Mouse (Mus musculus) liver, embryonic 16.5 days (tissue): ENCODE measurements around the gene Zp3r. TPM values are rescaled to one million over a fixed set of nuclear protein-coding genes. Genes with fewer than 3 reads are reported as not detected.

Experiments used
- ATAC-seq: fragments of 200-750 bp; cut with Nextera tagmentation; 2 replicates; pipeline ENCODE4 v1.8.0; 2017; ENCODE audit warnings: low read depth, mild to moderate bottlenecking, moderate number of reproducible peaks, moderate library complexity
- H3K27ac ChIP-seq: fragments of 300-500 bp; sonication (generic); 2 replicates; pipeline ENCODE4 v1.5.1; 2014; ENCODE audit warnings: mild to moderate bottlenecking, low read length
- H3K27me3 ChIP-seq: fragments of 300-500 bp; sonication (generic); 2 replicates; pipeline ENCODE4 v1.6.1; 2014; ENCODE audit warnings: low read depth, low read length, mixed read lengths; ENCODE audit not compliant: control insufficient read depth, insufficient read depth
- H3K36me3 ChIP-seq: fragments of 300-500 bp; sonication (generic); 2 replicates; pipeline ENCODE4 v1.6.1; 2014; ENCODE audit warnings: mild to moderate bottlenecking; ENCODE audit not compliant: control insufficient read depth, insufficient read depth
- H3K4me1 ChIP-seq: fragments of 300-500 bp; sonication (generic); 2 replicates; pipeline ENCODE4 v1.6.1; 2014; ENCODE audit warnings: low read depth, low read length, mixed read lengths; ENCODE audit not compliant: control insufficient read depth
- H3K4me2 ChIP-seq: fragments of 300-500 bp; sonication (generic); 2 replicates; pipeline ENCODE4 v1.6.1; 2014; ENCODE audit warnings: low read depth, low read length, mixed read lengths
- H3K4me3 ChIP-seq: fragments of 300-500 bp; sonication (generic); 2 replicates; pipeline ENCODE4 v1.5.1; 2014; ENCODE audit warnings: low read depth, mild to moderate bottlenecking, low read length
- H3K9ac ChIP-seq: fragments of 300-500 bp; sonication (generic); 2 replicates; pipeline ENCODE4 v1.6.1; 2014; ENCODE audit warnings: low read depth, low read length
- H3K9me3 ChIP-seq: fragments of 300-500 bp; sonication (generic); replicated peaks from 2 replicates; pipeline ENCODE4 v1.6.1; 2016; ENCODE audit warnings: low read length; ENCODE audit not compliant: control insufficient read depth
- WGBS: fragments of 180-500 bp; shearing (Covaris S2); extraction: QIAGEN DNeasy Blood & Tissue Kit; methylation state at CpG from one replicate; pipeline ENCODE4 v1.1.7; 2014; ENCODE audit not compliant: insufficient replicate concordance; 5-methylcytosine and 5-hydroxymethylcytosine counted together
- polyA plus RNA-seq: library from polyadenylated mRNA; unstranded; fragments of >200 nt; fragmentation: Nextera tagmentation; extraction: Ambion mirVana; gene quantifications from 2 replicates; pipeline ENCODE4 v1.2.1, GENCODE M21; 2015

The Zp3r gene
- polyA plus RNA-seq, 1 experiment from 2014 or later = not detected

DNA sequence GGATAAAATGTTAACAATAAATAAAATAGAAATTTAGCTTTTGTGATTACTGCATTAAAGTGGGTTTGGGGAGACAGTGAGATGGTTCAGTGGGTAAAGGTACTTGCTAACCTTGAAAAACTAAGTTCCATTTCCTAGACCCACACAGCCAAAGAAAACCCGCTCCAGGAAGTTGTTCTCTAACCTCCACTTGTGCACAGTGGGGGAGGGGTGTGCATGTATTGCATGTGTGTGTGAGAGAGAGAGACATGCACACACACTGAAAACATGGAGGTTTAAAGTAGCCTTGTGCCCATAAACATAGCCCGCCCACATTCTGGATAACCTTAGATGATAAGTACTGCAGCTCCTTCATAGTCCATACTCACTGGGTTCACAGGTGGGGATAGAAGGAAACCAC lies 33.1 kb downstream of the Zp3r start:
- Histone ChIP-seq H3K36me3 (no peaks in the 10 kb centered on the region), H3K27me3 (no peaks in the 10 kb centered on the region), H3K27ac (no peak overlapping the region)

GRCm38 (mm10) chr1:130588659-130589058 lies 40.8 kb downstream of the Zp3r start:
- Histone ChIP-seq H3K27ac (no peak overlapping the region), H3K4me2 (no peak overlapping the region), H3K4me3 (no peak overlapping the region), H3K27me3 (no peaks in the 10 kb centered on the region), H3K4me1 (no peaks in the 10 kb centered on the region), H3K36me3 (no peaks in the 10 kb centered on the region), H3K9me3 (no peaks in the 10 kb centered on the region), H3K9ac (no peak overlapping the region)
- ATAC-seq = no peak
- WGBS = 80% methylated on average over 8 of the region's 9 CpGs

More for the DNA sequence above, 33.1 kb downstream of the Zp3r start:
- Histone ChIP-seq H3K4me3 (no peak overlapping the region), H3K9me3 (no peaks in the 10 kb centered on the region), H3K4me1 (no peaks in the 10 kb centered on the region), H3K9ac (no peak overlapping the region), H3K4me2 (no peak overlapping the region)
- 71% methylated on average over 2 of the region's 2 CpGs for WGBS
- no peak for ATAC-seq

DNA sequence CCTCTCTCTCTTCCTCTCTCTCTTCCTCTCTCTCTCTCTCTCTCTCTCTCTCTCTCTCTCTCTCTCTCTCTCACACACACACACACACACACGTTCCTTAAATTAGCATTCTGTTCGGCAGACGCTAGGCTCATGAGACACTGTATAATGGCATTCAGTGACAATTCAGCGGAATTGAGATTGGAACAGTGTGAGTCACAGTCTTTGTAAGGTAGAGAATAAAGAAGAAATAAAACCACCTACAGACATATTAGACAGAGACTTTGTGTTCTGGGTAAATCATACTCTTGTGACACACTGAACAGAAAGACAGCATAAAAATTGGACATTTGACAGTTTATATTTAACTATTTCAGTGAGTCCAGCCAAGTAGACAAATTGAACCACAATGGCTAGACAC lies 53.0 kb downstream of the Zp3r start:
- no peak overlapping the region for H3K4me3 ChIP-seq
- no peak overlapping the region for H3K9ac ChIP-seq
- no peaks in the 10 kb centered on the region for H3K27me3 ChIP-seq
- H3K4me2 ChIP-seq = no peak overlapping the region
- 64% methylated on average over 4 of the region's 4 CpGs for WGBS
- H3K4me1 ChIP-seq = no peaks in the 10 kb centered on the region
- ATAC-seq = no peak
- H3K9me3 ChIP-seq = no peaks in the 10 kb centered on the region
- no peaks in the 10 kb centered on the region for H3K36me3 ChIP-seq
- no peak overlapping the region for H3K27ac ChIP-seq

- no peak for ATAC-seq
- Histone ChIP-seq H3K4me1 (no peaks in the 10 kb centered on the region), H3K4me2 (no peak overlapping the region), H3K27me3 (no peaks in the 10 kb centered on the region), H3K4me3 (no peak overlapping the region), H3K36me3 (no peaks in the 10 kb centered on the region), H3K9ac (no peak overlapping the region), H3K27ac (no peak overlapping the region), H3K9me3 (no peaks in the 10 kb centered on the region)
Observed at GRCm38 (mm10) chr1:130575962-130576361, 53.5 kb downstream of the Zp3r start.

DNA sequence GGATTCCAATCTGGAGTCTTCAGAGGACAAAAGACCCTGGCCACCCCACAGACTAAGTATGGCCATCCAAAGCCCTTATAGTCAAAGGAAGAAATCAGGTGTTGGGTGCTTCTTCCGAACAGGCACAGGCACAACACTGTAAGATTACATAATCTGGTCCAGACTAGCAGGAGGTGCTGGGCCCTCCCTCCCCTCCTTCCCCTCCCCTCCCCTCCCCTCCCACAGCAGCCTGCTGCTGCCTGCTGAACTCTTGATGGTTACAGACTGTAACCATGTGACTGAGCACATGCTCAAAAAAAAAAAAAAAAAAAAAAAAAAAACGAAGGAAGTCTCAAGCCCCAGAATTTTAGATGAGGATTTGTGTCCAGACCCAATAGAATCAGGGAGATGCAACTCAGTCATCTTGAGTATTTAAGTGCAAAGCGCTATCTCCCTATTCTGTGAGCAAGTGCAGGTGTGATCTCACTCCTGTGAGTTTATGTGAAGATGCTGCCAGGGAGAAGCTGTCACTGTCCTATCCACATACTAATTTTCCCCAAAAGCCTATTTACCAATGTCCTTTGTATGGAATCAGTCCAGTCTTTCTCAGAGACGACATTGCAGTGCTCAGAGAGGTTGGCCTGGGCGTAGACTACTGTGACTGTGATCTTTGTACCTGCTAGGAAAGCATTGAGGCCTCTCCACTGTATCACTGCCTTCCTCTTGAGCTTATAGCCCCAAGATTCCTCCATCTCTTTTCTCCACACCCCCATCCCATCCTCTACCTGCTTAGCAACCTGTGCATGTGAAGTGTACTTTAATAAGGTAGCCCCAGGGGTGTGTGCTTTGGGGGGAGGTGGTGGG lies 77.8 kb downstream of the Zp3r start:
- Histone ChIP-seq H3K36me3 (no peaks in the 10 kb centered on the region), H3K27me3 (no peaks in the 10 kb centered on the region), H3K27ac (no peak overlapping the region), H3K9ac (no peak overlapping the region), H3K9me3 (no peaks in the 10 kb centered on the region), H3K4me3 (no peak overlapping the region), H3K4me1 (no peaks in the 10 kb centered on the region), H3K4me2 (no peak overlapping the region)
- 42% methylated on average over 5 of the region's 5 CpGs for WGBS
- no peak for ATAC-seq

GRCm38 (mm10) chr1:130550242-130551167 lies 78.9 kb downstream of the Zp3r start:
- H3K4me3 ChIP-seq = no peak overlapping the region
- H3K4me1 ChIP-seq = no peaks in the 10 kb centered on the region
- H3K9me3 ChIP-seq = no peaks in the 10 kb centered on the region
- H3K9ac ChIP-seq = no peak overlapping the region
- 36% methylated on average over 19 of the region's 19 CpGs for WGBS
- H3K36me3 ChIP-seq = no peaks in the 10 kb centered on the region
- no peak overlapping the region; the same call in 1 of the 2 replicates for H3K4me2 ChIP-seq
- no peak overlapping the region for H3K27ac ChIP-seq
- ATAC-seq = no peak
- no peaks in the 10 kb centered on the region for H3K27me3 ChIP-seq

GRCm38 (mm10) chr1:130549698-130550097 lies 79.7 kb downstream of the Zp3r start:
- Histone ChIP-seq H3K4me1 (no peaks in the 10 kb centered on the region), H3K9me3 (no peaks in the 10 kb centered on the region), H3K4me2 (no peak overlapping the region), H3K9ac (no peak overlapping the region), H3K36me3 (no peaks in the 10 kb centered on the region), H3K4me3 (no peak overlapping the region), H3K27me3 (no peaks in the 10 kb centered on the region), H3K27ac (no peak overlapping the region)
- WGBS = 45% methylated on average over 6 of the region's 6 CpGs
- ATAC-seq = no peak

- ATAC-seq = no peak
- WGBS = 38% methylated on average over 7 of the region's 7 CpGs
- no peaks in the 10 kb centered on the region for H3K4me1 ChIP-seq
Observed at GRCm38 (mm10) chr1:130549160-130549559, 80.3 kb downstream of the Zp3r start.

More at GRCm38 (mm10) chr1:130549160-130549559, 80.3 kb downstream of the Zp3r start:
- Histone ChIP-seq H3K4me2 (no peak overlapping the region), H3K27ac (no peak overlapping the region), H3K9me3 (no peaks in the 10 kb centered on the region), H3K27me3 (no peaks in the 10 kb centered on the region), H3K9ac (no peak overlapping the region), H3K36me3 (no peaks in the 10 kb centered on the region), H3K4me3 (no peak overlapping the region)
